Mouse (Mus musculus): ENCODE measurements at regions not wholly inside any gene's neighbourhood (a gene's known extent, or its start where the extent isn't known, plus 50 kb on each side); places are given as distances from the start of the nearest gene placed in this dataset.

DNA sequence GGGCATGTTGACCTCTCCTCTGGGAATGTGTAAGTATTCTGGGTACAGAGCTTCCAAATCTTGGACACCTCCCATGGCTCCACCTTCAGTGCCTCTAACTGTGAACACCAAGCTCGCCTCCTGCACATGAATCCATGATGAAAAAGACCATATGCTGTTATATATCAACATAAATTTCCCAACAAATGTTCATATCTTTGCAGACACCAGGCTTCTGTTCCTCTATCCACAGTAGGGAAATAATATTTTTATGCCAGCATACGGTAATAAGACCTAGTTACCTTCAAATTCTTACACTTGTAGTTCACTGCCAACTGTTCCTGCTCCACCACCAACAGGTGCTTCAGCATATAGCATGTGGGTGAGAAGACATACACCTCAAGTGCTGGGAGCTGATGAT, 63.5 kb downstream of the Gm10192 start:
- TF ChIP-seq ZNF384 (IDR thresholded peaks at IDR 0.05; ENCODE audit: low read depth, low read length) = no peak
- TF ChIP-seq ZC3H11A (IDR thresholded peaks at IDR 0.05; ENCODE audit: borderline replicate concordance, low read depth, low read length) = no peak
- no peak for TF ChIP-seq HCFC1 (IDR thresholded peaks at IDR 0.05; ENCODE audit: borderline replicate concordance, insufficient read depth, low read length)
- no peak for TF ChIP-seq CHD2 (IDR thresholded peaks at IDR 0.05; ENCODE audit: low read depth, low read length)
- no peak for TF ChIP-seq MAFK (IDR thresholded peaks at IDR 0.05; ENCODE audit: insufficient read depth, low read depth, low read length)
